Mouse (Mus musculus): ENCODE data around the gene 4930453N24Rik. TPM values are rescaled to one million over a fixed set of nuclear protein-coding genes. Genes with fewer than 3 reads are reported as not detected.
A peak's percentile ranks its signal among the peaks of the same experiment; 100 is the strongest.

The 4930453N24Rik gene
- polyA plus RNA-seq, 1 experiment from 2014 or later, result 20.4 TPM

GRCm38 (mm10) chr16:64789706-64790105 is 18.7 kb upstream of the 4930453N24Rik start:
- no peaks in the 10 kb centered on the region for H3K9me3 ChIP-seq (ENCODE audit: low read length)
- TF ChIP-seq CTCF (IDR thresholded peaks at IDR 0.05) (no peak), EP300 (IDR thresholded peaks at IDR 0.05) (no peak)
- no peak for ATAC-seq
- no peak overlapping the region for H3K4me3 ChIP-seq (ENCODE audit: low read depth, low read length)
- H3K27ac ChIP-seq (ENCODE audit: low read length), result no peak overlapping the region
- no peak for DNase-seq (ENCODE audit: low spot score)
- no peak overlapping the region for H3K4me2 ChIP-seq (replicated peaks; ENCODE audit: low read depth, low read length)
- H3K27me3 ChIP-seq (replicated peaks; ENCODE audit: insufficient read depth, low read length), result no peaks in the 10 kb centered on the region
- H3K4me1 ChIP-seq (ENCODE audit: insufficient read depth, low read depth, low read length), result no peaks in the 10 kb centered on the region
- WGBS, result 92% methylated on average over 3 of the region's 3 CpGs
- H3K36me3 ChIP-seq (ENCODE audit: insufficient read depth, low read length), result no peaks in the 10 kb centered on the region; the same call in 1 of the 2 replicates
- H3K9ac ChIP-seq (replicated peaks; ENCODE audit: low read depth), result no peak overlapping the region

GRCm38 (mm10) chr16:64775516-64775915 is 4.6 kb upstream of the 4930453N24Rik start:
- 56% methylated on average over 1 of the region's 1 CpGs for WGBS
- Histone ChIP-seq H3K36me3 (ENCODE audit: insufficient read depth, low read length) (no peaks in the 10 kb centered on the region; the same call in 1 of the 2 replicates), H3K9me3 (ENCODE audit: low read length) (0 out of 2 replicates have a peak, but pooled peaks cover 4% of the 10 kb centered on the region), H3K9ac (replicated peaks; ENCODE audit: low read depth) (no peak overlapping the region), H3K4me2 (replicated peaks; ENCODE audit: low read depth, low read length) (no peak overlapping the region), H3K4me1 (ENCODE audit: insufficient read depth, low read depth, low read length) (no peaks in the 10 kb centered on the region; the same call in 1 of the 2 replicates), H3K4me3 (ENCODE audit: low read depth, low read length) (no peak overlapping the region), H3K27ac (ENCODE audit: low read length) (no peak overlapping the region), H3K27me3 (replicated peaks; ENCODE audit: insufficient read depth, low read length) (no peaks in the 10 kb centered on the region)
- TF ChIP-seq EP300 (IDR thresholded peaks at IDR 0.05), result no peak
- no peak for TF ChIP-seq CTCF (IDR thresholded peaks at IDR 0.05)
- no peak for DNase-seq (ENCODE audit: low spot score)
- peak; percentile 14; the same call in 1 of the 2 replicates for ATAC-seq

- no peaks in the 10 kb centered on the region for H3K36me3 ChIP-seq (ENCODE audit: insufficient read depth, low read length)
- no peak for TF ChIP-seq CTCF (IDR thresholded peaks at IDR 0.05)
- TF ChIP-seq EP300 (IDR thresholded peaks at IDR 0.05), result no peak
- H3K9ac ChIP-seq (replicated peaks; ENCODE audit: low read depth), result no peak overlapping the region
- WGBS, result 93% methylated on average over 2 of the region's 2 CpGs
- peak overlapping the region; percentile 59 for H3K4me2 ChIP-seq (replicated peaks; ENCODE audit: low read depth, low read length)
- ATAC-seq, result no peak
- no peak for DNase-seq (ENCODE audit: low spot score)
- H3K9me3 ChIP-seq (ENCODE audit: low read length), result no peaks in the 10 kb centered on the region
- peak overlapping the region; percentile 89; the same call in 1 of the 2 replicates for H3K4me3 ChIP-seq (ENCODE audit: low read depth, low read length)
- H3K27ac ChIP-seq (ENCODE audit: low read length), result no peak overlapping the region
- no peaks in the 10 kb centered on the region; the same call in 1 of the 2 replicates for H3K4me1 ChIP-seq (ENCODE audit: insufficient read depth, low read depth, low read length)
- H3K27me3 ChIP-seq (replicated peaks; ENCODE audit: insufficient read depth, low read length), result no peaks in the 10 kb centered on the region
Observed at GRCm38 (mm10) chr16:64771431-64771818, 464 bp upstream of the 4930453N24Rik start.

DNA sequence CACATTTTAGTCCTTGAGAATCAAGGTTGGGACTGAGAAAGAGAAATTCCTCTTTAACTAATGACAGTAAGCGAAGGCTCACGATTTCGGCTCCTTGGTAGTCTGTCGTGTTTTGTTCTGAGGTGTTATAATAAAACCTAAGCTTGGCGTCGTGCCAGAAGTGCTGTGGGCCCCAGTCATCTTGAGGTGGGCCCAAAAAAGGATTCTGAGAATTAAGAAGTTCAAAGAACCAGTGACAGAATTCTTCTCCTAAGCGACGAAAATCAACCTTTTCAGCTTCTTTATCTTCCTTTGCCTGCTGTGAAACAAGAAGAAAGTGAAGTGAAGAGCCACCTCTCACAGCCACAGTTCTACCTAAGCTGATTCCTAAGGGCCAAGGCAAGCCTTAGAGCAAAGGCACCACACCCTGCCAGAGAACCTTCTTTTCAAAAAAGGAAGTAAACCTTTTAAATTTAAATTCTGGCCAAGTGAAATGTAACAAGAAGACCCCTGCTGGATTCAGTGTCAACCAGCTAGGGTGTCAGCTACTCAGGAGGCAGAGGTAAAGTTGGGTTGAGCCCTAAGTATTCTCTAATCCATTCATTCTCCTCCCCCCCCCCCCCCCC is 4.2 kb downstream of the 4930453N24Rik start:
- H3K36me3 ChIP-seq (ENCODE audit: insufficient read depth, low read length), result peaks cover 12% of the 10 kb centered on the region; the same call in 1 of the 2 replicates
- no peaks in the 10 kb centered on the region; the same call in 1 of the 2 replicates for H3K4me1 ChIP-seq (ENCODE audit: insufficient read depth, low read depth, low read length)
- H3K27me3 ChIP-seq (replicated peaks; ENCODE audit: insufficient read depth, low read length), result no peaks in the 10 kb centered on the region
- H3K27ac ChIP-seq (ENCODE audit: low read length), result no peak overlapping the region
- peaks cover 11% of the 10 kb centered on the region; the same call in 1 of the 2 replicates for H3K9me3 ChIP-seq (ENCODE audit: low read length)
- WGBS, result 91% methylated on average over 8 of the region's 8 CpGs
- no peak overlapping the region for H3K4me2 ChIP-seq (replicated peaks; ENCODE audit: low read depth, low read length)
- no peak for ATAC-seq
- DNase-seq (ENCODE audit: low spot score), result no peak
- TF ChIP-seq EP300 (IDR thresholded peaks at IDR 0.05), result no peak
- TF ChIP-seq CTCF (IDR thresholded peaks at IDR 0.05), result no peak
- H3K9ac ChIP-seq (replicated peaks; ENCODE audit: low read depth), result no peak overlapping the region
- H3K4me3 ChIP-seq (ENCODE audit: low read depth, low read length), result no peak overlapping the region

DNA sequence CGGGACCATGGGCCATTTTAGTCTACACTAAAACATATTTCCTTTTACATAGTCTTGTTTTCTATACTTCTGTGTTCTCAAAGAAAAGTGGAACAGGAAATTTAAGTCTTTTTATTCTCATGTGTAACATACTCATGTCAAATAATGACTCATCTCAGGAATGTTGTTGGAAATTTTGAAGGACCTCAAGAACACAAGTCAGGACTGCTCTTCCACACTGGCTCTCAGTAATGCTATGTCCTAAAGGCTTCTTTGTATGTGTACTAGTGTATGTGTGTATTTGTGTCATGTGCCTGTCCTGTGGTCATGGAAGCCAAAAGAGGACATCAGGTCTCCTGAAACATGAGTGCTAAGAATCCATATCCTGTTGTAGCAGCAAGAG is 11.7 kb downstream of the 4930453N24Rik start:
- Histone ChIP-seq H3K4me2 (replicated peaks; ENCODE audit: low read depth, low read length) (no peak overlapping the region), H3K9ac (replicated peaks; ENCODE audit: low read depth) (no peak overlapping the region), H3K4me3 (ENCODE audit: low read depth, low read length) (no peak overlapping the region), H3K27me3 (replicated peaks; ENCODE audit: insufficient read depth, low read length) (no peaks in the 10 kb centered on the region), H3K9me3 (ENCODE audit: low read length) (peaks cover 11% of the 10 kb centered on the region; the same call in 1 of the 2 replicates), H3K36me3 (ENCODE audit: insufficient read depth, low read length) (peaks cover 12% of the 10 kb centered on the region; the same call in 1 of the 2 replicates), H3K4me1 (ENCODE audit: insufficient read depth, low read depth, low read length) (no peaks in the 10 kb centered on the region), H3K27ac (ENCODE audit: low read length) (peak overlapping the region; percentile 58)
- TF ChIP-seq CTCF (IDR thresholded peaks at IDR 0.05), result no peak
- TF ChIP-seq EP300 (IDR thresholded peaks at IDR 0.05), result peak; percentile 37
- peak; percentile 65 for ATAC-seq
- DNase-seq (ENCODE audit: low spot score), result peak; percentile 73
- WGBS, result 38% methylated on average over 1 of the region's 1 CpGs

- Histone ChIP-seq H3K4me3 (ENCODE audit: low read depth, low read length) (no peak overlapping the region), H3K4me2 (replicated peaks; ENCODE audit: low read depth, low read length) (no peak overlapping the region), H3K36me3 (ENCODE audit: insufficient read depth, low read length) (peaks cover 12% of the 10 kb centered on the region; the same call in 1 of the 2 replicates), H3K4me1 (ENCODE audit: insufficient read depth, low read depth, low read length) (no peaks in the 10 kb centered on the region), H3K27me3 (replicated peaks; ENCODE audit: insufficient read depth, low read length) (no peaks in the 10 kb centered on the region), H3K9ac (replicated peaks; ENCODE audit: low read depth) (no peak overlapping the region), H3K9me3 (ENCODE audit: low read length) (peaks cover 11% of the 10 kb centered on the region; the same call in 1 of the 2 replicates), H3K27ac (ENCODE audit: low read length) (peak overlapping the region; percentile 58)
- DNase-seq (ENCODE audit: low spot score), result peak; percentile 81
- TF ChIP-seq EP300 (IDR thresholded peaks at IDR 0.05) (peak; percentile 65; the same call in 1 of the 2 replicates), CTCF (IDR thresholded peaks at IDR 0.05) (no peak)
- WGBS, result 28% methylated on average over 6 of the region's 6 CpGs
- peak; percentile 69 for ATAC-seq
Observed at GRCm38 (mm10) chr16:64758561-64759244, 12.3 kb downstream of the 4930453N24Rik start.

Data from lung, postnatal 0 days (tissue).